Mouse (Mus musculus): Measurements from ENCODE around the gene Rala.

- TF ChIP-seq CTCF (IDR thresholded peaks at IDR 0.05; ENCODE audit: low read depth, low read length), result no peak
- TF ChIP-seq POLR2A (IDR thresholded peaks at IDR 0.05; ENCODE audit: insufficient read depth, low read length), result no peak
- no peak for TF ChIP-seq EP300 (IDR thresholded peaks at IDR 0.05; ENCODE audit: insufficient read depth, low read depth, low read length)
These were observed 65.0 kb downstream of the Rala start for GRCm38 (mm10) chr13:17879061-17879460.
